Mouse (Mus musculus) embryonic fibroblast, embryonic 13.5 days (primary cell): ENCODE measurements around the gene Myrip.

ENCODE experiments used
- CTCF ChIP-seq: IDR thresholded peaks from 2 replicates; pipeline ENCODE4 v1.5.1; 2011; ENCODE audit warnings: mild to moderate bottlenecking, control low read depth, low read length, moderate library complexity, borderline replicate concordance; ENCODE audit not compliant: insufficient read depth
- POLR2A ChIP-seq: IDR thresholded peaks from 2 replicates; pipeline ENCODE4 v1.6.1; 2011; ENCODE audit warnings: low read depth, mild to moderate bottlenecking, control low read depth, low read length, moderate library complexity

DNA sequence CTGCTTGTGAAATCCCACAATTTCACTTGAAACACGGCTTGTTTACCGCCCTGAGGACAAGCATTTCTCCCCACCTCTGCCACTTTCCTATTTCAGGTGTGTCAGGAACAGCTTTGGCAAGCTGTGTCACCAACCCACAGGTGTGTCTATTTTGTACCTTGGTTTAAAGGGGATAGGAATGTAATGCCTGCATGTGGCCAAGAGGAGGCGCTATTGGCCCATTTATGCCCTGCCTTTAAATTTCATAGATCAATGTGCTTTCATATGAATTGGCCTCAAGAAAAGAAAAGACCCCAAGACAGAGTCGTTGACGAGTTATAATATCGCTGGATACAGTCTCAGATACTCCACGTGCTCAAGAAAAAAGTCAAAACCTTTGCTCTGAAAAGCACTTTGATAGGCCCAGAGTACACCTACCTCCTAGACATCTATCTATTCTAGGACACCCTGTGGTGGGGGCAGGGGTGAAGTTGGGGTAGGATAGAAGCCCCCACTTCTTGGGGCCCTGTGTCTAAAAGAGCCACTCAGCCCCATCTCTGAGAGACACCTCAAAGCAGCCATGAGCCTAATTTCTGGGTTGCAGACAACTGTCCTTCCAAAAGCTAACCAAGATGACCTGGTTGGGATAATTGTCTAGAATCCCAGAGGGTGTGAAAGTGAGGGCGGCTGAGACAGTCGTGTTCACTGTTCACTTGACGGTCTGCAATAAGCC lies 200.0 kb downstream of the Myrip start:
- TF ChIP-seq POLR2A (no peak), CTCF (no peak)
